Mouse (Mus musculus) liver, adult 2 months (tissue): ENCODE measurements around the gene Col23a1.

ENCODE experiments used
- CTCF ChIP-seq: fragments of 200-500 bp; IDR thresholded peaks from 2 replicates; pipeline ENCODE4 v1.5.1; 2011; ENCODE audit warnings: low read depth, low read length, control low read depth
- POLR2A ChIP-seq: fragments of 200-500 bp; IDR thresholded peaks from 2 replicates; pipeline ENCODE4 v1.6.1; 2011; ENCODE audit warnings: low read length, control low read depth; ENCODE audit not compliant: insufficient read depth; ENCODE audit errors: extremely low read depth

DNA sequence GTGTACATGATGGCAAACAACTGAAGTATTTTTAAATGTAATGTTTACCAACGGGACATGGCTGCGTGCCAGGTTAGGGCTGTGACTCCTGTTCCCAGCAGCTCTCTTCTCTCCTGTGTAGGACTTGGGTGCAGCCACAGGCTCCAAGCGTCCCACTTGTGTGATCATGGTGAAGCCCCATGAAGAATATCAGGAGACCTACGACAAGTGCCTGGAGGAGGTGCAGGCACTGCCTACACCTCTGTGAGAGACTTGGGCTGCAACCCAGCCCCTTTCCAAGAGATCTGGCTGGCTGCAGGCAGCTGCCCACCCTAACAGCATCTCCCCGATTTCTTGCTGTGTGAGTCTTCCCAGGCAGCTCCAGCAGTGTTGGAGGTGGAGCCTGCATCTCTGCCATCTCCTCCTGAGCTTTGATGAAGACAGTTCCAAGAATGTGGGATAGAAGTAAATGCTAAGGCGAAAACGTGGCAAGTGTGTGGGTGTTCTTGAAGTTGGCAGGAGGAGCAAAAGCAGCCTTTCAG, 333.3 kb downstream of the Col23a1 start:
- TF ChIP-seq POLR2A (no peak), CTCF (no peak)
